Mouse (Mus musculus) layer of hippocampus, adult 6 months (tissue): ENCODE measurements around the gene Mttp. TPM values are rescaled to one million over a fixed set of nuclear protein-coding genes. Genes with fewer than 3 reads are reported as not detected.

Experiments used
- long read RNA-seq, 2 experiments: library from polyadenylated mRNA; unstranded; transcript quantifications; one replicate each; pipeline ENCODE4 v2.0.0; 2019 to 2020
- polyA plus RNA-seq: library from polyadenylated mRNA; unstranded; fragments of <200 nt; fragmentation: Nextera tagmentation; gene quantifications from 2 replicates; pipeline ENCODE4 v1.2.3, GENCODE M21; 2021

The Mttp gene
- 4.2 and 5.4 TPM in 2 replicates for polyA plus RNA-seq
- long read RNA-seq, experiment 1, partial matches to known transcripts: 6 of 10 reads
- long read RNA-seq, experiment 1, other reads (novel, unspliced or antisense): 4 of 10 reads
- long read RNA-seq, experiment 2, partial matches to known transcripts: 3 of 54 reads
- long read RNA-seq, experiment 2, other reads (novel, unspliced or antisense): 51 of 54 reads

GRCm38 (mm10) chr3:138144642-138145171 is at the start of gene Mttp:
Gene Mttp (minus strand): TSS chr3:138144968.

DNA sequence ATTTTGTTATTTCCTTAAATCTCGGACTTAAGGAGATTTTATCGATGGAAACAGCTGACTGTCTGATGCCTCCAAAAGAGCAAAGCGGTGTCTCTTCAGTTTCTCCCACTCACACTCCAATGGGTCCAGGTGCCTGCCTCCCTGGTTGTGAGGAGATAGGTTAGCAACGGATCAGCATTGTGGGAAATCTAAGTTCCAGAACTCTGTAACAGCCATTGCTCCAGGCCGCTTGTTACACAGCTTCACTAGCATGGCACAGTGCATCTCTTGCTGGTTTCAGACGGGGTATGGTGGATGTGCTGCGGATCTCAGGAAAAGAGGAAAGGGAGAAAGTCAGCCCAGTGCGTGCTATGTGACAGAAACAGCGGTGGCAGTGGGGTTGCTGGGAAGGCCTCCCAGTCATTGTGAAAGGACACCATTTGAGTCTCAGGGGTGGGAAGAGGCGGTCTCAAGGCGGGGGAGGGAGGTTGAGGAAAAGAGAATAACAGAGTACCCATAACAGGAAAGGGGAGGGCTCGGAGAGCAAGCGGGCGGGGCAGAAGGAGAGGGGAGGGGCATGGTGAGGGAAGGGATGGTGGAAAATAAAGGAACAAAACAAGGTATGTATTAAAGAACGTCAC is 49.0 kb upstream of the Mttp start, which contains the start of gene 4930579F01Rik:
Gene 4930579F01Rik (minus strand): TSS at position 143 of the 620 bp plus-strand sequence.

DNA sequence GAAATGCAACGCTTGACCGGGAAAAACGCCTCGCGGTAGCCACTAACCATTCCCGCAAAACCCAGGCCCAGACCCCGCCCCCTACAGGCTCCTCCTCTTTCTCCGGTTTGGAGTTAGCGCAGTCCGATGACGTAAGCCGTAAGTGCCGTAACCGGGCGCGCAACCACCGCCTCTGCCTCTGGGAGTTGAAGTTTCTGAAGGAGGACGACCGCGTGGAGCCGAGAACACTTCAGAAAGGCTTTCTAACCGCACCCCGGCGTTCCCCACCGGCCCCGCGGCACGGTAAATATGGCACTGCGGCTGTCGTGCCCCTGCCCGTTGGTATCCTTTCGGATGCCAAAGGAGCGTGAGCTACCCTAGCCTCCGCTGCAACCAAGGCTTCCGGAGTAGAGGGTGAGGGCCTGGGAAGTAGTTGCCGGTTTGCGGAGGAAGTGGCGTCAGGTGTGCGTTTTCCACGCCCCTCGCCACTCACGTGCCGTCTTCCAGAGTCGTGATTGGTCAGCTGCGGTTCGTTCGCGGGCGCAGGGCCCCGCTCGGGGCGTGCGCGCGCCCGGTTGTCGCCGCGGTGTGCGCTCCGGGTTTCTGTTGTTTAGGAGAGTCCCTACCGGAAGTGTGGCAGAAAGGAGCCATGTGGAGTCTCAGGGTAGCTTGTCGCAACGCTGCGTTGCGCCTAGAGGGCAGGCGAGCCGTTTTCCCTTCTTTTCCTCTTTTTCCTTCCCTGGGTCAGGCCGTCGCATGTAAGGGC is 1.3 kb downstream of the Mttp start, which contains the start of gene Trmt10a:
Gene Trmt10a (plus strand): TSS at position 134 of the 745 bp plus-strand sequence.

GRCm38 (mm10) chr3:138067288-138067687 is 77.5 kb downstream of the Mttp start, which contains the start of gene Gm5105:
Gene Gm5105 (minus strand): TSS chr3:138067388.

GRCm38 (mm10) chr3:138064732-138065645 is 79.8 kb downstream of the Mttp start, which contains the start of gene 1110002E22Rik:
Gene 1110002E22Rik (plus strand): TSS chr3:138065052.

Other genes with a start within 250 kb of the Mttp start
- gene Lamtor3, start 226.5 kb downstream of the Mttp start, polyA plus RNA-seq: 107 and 110 TPM in 2 replicates
- 4.1 and 5.3 TPM in 2 replicates for gene Dapp1, start 163.4 kb downstream of the Mttp start, polyA plus RNA-seq
- 0.18 and 0.20 TPM in 2 replicates for gene 1110002E22Rik, start 79.9 kb downstream of the Mttp start, polyA plus RNA-seq
- gene Gm5105, start 77.6 kb downstream of the Mttp start, polyA plus RNA-seq: 0.09 and 0.14 TPM in 2 replicates
- 7.9 and 9.4 TPM in 2 replicates for gene Trmt10a, start 1.5 kb downstream of the Mttp start, polyA plus RNA-seq
- gene 4930579F01Rik, start 48.9 kb upstream of the Mttp start, polyA plus RNA-seq: not detected in 2 replicates
- gene Adh7, start 72.8 kb upstream of the Mttp start, polyA plus RNA-seq: 0.04 TPM in 1 of 2 replicates, not detected in the other
- gene Adh1, start 116.0 kb upstream of the Mttp start, polyA plus RNA-seq: 0.30 and 0.70 TPM in 2 replicates
- not detected in 2 replicates for gene Adh6a, start 168.3 kb upstream of the Mttp start, polyA plus RNA-seq
- gene Adh6b, start 196.8 kb upstream of the Mttp start, polyA plus RNA-seq: not detected in 2 replicates